In genomic region chr15:79609226-79609625, GRCm38 (mm10) we compare ENCODE assay signal across 16 mouse cellular contexts. TPM values are rescaled to one million over a fixed set of nuclear protein-coding genes. Genes with fewer than 3 reads are reported as not detected.
"Had no signal": no experiment of that assay in that cellular context is flagged by ENCODE, and none has a peak within 500 bp of the region (broad histone marks: within the 10 kb centered on the region; RNA-seq: fewer than 3 reads in every experiment).

No protein-coding gene starts in this region.

- DNase-seq: cerebellum, adult 9-11 months; cerebellum, postnatal 10 days; cerebellum, postnatal 14 days; cerebellum, postnatal 25 days; cerebellum, postnatal 36 days; embryo, embryonic 11 days; forebrain, postnatal 0 days; gastrocnemius, adult 2 months; gastrocnemius, postnatal 10 days; gastrocnemius, postnatal 14 days; gastrocnemius, postnatal 25 days; gastrocnemius, postnatal 36 days; heart, adult 18-20 months; heart, adult 2 months had no signal

RNA-seq across cellular contexts. Expression of gene Dmc1, which starts 4.3 kb away (rescaled TPM):
- total RNA-seq: gastrocnemius, adult 18-20 months; gastrocnemius, adult 2 months; gastrocnemius, adult 8-10 months; gastrocnemius, postnatal 25 days; gastrocnemius, postnatal 36 days; heart, adult 18-20 months; heart, adult 2 months had no signal
